Mouse (Mus musculus): ENCODE measurements around the gene Ric8a.
"Not testable (repeated sequence)": the region's sequence is repeated elsewhere in the genome, so short reads cannot be mapped to it uniquely, and the experiment has no call there.

Gene Ric8a

GRCm38 (mm10) chr7:140881696-140882468 is 25.1 kb downstream of the Ric8a start, which contains the start of the genes Psmd13 and Sirt3:
Gene Psmd13, plus strand, starts transcription at chr7:140881968.
Gene Sirt3, minus strand, starts transcription at chr7:140882309.
- in situ Hi-C loops (cut with MboI; ENCODE audit: low sequenced_read_pairs) = no loop called here

- in situ Hi-C loops (cut with MboI; ENCODE audit: low sequenced_read_pairs) = no loop called here
Measured at GRCm38 (mm10) chr7:140882469-140882803, 25.7 kb downstream of the Ric8a start.

- in situ Hi-C loops (cut with MboI; ENCODE audit: low sequenced_read_pairs) = not testable (repeated sequence)
Measured at GRCm38 (mm10) chr7:140890636-140891035, 33.9 kb downstream of the Ric8a start.

- in situ Hi-C loops (cut with MboI; ENCODE audit: low sequenced_read_pairs) = no loop called here
Measured at GRCm38 (mm10) chr7:140894031-140894430, 37.3 kb downstream of the Ric8a start.

- in situ Hi-C loops (cut with MboI; ENCODE audit: low sequenced_read_pairs) = no loop called here
Measured at GRCm38 (mm10) chr7:140894611-140895010, 37.9 kb downstream of the Ric8a start.

GRCm38 (mm10) chr7:140897863-140898262 is 41.1 kb downstream of the Ric8a start:
- in situ Hi-C loops (cut with MboI; ENCODE audit: low sequenced_read_pairs) = no loop called here

GRCm38 (mm10) chr7:140899121-140899520 is 42.4 kb downstream of the Ric8a start:
- in situ Hi-C loops (cut with MboI; ENCODE audit: low sequenced_read_pairs) = no loop called here

- in situ Hi-C loops (cut with MboI; ENCODE audit: low sequenced_read_pairs) = loop anchor here (5.0 kb wide), 1 partner anchor 58 kb away; no protein-coding TSS in a partner anchor
Measured at GRCm38 (mm10) chr7:140900220-140900619, 43.5 kb downstream of the Ric8a start, which contains the start of gene Cox8b. Gene Cox8b, minus strand, starts transcription at chr7:140900446.

GRCm38 (mm10) chr7:140902036-140902875 is 45.5 kb downstream of the Ric8a start:
- in situ Hi-C loops (cut with MboI; ENCODE audit: low sequenced_read_pairs) = loop anchor here (5.0 kb wide), 1 partner anchor 60 kb away; no protein-coding TSS in a partner anchor

- in situ Hi-C loops (cut with MboI; ENCODE audit: low sequenced_read_pairs) = loop anchor here (5.0 kb wide), 1 partner anchor 61 kb away; no protein-coding TSS in a partner anchor
Measured at GRCm38 (mm10) chr7:140903212-140903611, 46.5 kb downstream of the Ric8a start.

GRCm38 (mm10) chr7:140905642-140906081 is 48.9 kb downstream of the Ric8a start:
- in situ Hi-C loops (cut with MboI; ENCODE audit: low sequenced_read_pairs) = no loop called here

GRCm38 (mm10) chr7:140907131-140907530 is 50.4 kb downstream of the Ric8a start:
- in situ Hi-C loops (cut with MboI; ENCODE audit: low sequenced_read_pairs) = no loop called here

GRCm38 (mm10) chr7:140907697-140908096 is 50.9 kb downstream of the Ric8a start:
- in situ Hi-C loops (cut with MboI; ENCODE audit: low sequenced_read_pairs) = no loop called here

- in situ Hi-C loops (cut with MboI; ENCODE audit: low sequenced_read_pairs) = no loop called here
Measured at GRCm38 (mm10) chr7:140908181-140908580, 51.4 kb downstream of the Ric8a start.

- in situ Hi-C loops (cut with MboI; ENCODE audit: low sequenced_read_pairs) = no loop called here
Measured at GRCm38 (mm10) chr7:140908634-140909107, 51.9 kb downstream of the Ric8a start.

GRCm38 (mm10) chr7:140912293-140912692 is 55.5 kb downstream of the Ric8a start:
- in situ Hi-C loops (cut with MboI; ENCODE audit: low sequenced_read_pairs) = no loop called here

GRCm38 (mm10) chr7:140912846-140913482 is 56.2 kb downstream of the Ric8a start:
- in situ Hi-C loops (cut with MboI; ENCODE audit: low sequenced_read_pairs) = no loop called here
